Mouse (Mus musculus) olfactory bulb, adult 2 months (tissue): ENCODE measurements at regions not wholly inside any gene's neighbourhood (a gene's known extent, or its start where the extent isn't known, plus 50 kb on each side); places are given as distances from the start of the nearest gene placed in this dataset.

Experiments used
- CTCF ChIP-seq: fragments of 200-500 bp; IDR thresholded peaks from 2 replicates; pipeline ENCODE4 v1.5.1; 2012; ENCODE audit warnings: low read depth, mild to moderate bottlenecking, low read length, moderate library complexity; ENCODE audit not compliant: insufficient read depth
- POLR2A ChIP-seq: fragments of 200-500 bp; IDR thresholded peaks from 2 replicates; pipeline ENCODE4 v1.6.1; 2012; ENCODE audit warnings: mild to moderate bottlenecking, low read depth, low read length, moderate library complexity; ENCODE audit not compliant: insufficient read depth

DNA sequence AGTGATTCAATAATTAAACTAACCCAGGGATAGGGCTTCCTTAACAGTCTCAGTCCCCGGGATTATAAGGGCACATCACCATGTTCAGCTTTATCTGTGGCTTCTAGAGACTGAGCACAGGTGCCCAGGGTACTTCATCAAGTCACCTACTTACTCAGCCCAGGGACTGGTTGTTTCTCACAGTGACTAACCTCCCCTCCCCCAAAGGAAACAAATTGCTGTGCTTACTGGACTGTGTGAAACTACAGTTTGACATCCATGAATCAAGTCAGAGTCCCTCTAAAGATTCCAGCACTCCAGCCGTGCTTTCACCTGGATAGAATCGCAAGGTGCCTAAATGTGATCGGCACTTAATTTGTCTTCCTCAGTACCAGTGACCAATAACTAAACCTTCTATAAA, 125.2 kb downstream of the Fam84b start:
- no peak for TF ChIP-seq CTCF
- TF ChIP-seq POLR2A = no peak
